Mouse (Mus musculus) midbrain, embryonic 15.5 days (tissue): ENCODE data around the gene Igsf21. TPM values are rescaled to one million over a fixed set of nuclear protein-coding genes. Genes with fewer than 3 reads are reported as not detected.
A peak's percentile ranks its signal among the peaks of the same experiment; 100 is the strongest.

ENCODE experiments used
- ATAC-seq: fragments of 200-750 bp; cut with Nextera tagmentation; replicated peaks from 2 replicates; pipeline ENCODE4 v1.8.0; 2017; ENCODE audit warnings: moderate TSS enrichment
- H3K27ac ChIP-seq: fragments of 300-500 bp; sonication (generic); 2 replicates; pipeline ENCODE4 v1.5.1; 2015; ENCODE audit warnings: mild to moderate bottlenecking, inconsistent platforms
- H3K27me3 ChIP-seq: fragments of 300-500 bp; sonication (generic); replicated peaks from 2 replicates; pipeline ENCODE4 v1.6.1; 2015; ENCODE audit warnings: inconsistent platforms
- H3K36me3 ChIP-seq: fragments of 300-500 bp; sonication (generic); replicated peaks from 2 replicates; pipeline ENCODE4 v1.6.1; 2015; ENCODE audit warnings: inconsistent platforms
- H3K4me1 ChIP-seq: fragments of 300-500 bp; sonication (generic); 2 replicates; pipeline ENCODE4 v1.6.1; 2015; ENCODE audit warnings: inconsistent platforms
- H3K4me2 ChIP-seq: fragments of 300-500 bp; sonication (generic); 2 replicates; pipeline ENCODE4 v1.6.1; 2015; ENCODE audit warnings: inconsistent platforms, mild to moderate bottlenecking, moderate library complexity
- H3K4me3 ChIP-seq: fragments of 300-500 bp; sonication (generic); 2 replicates; pipeline ENCODE4 v1.5.1; 2015; ENCODE audit warnings: mild to moderate bottlenecking, inconsistent platforms
- H3K9ac ChIP-seq: fragments of 300-500 bp; sonication (generic); 2 replicates; pipeline ENCODE4 v1.6.1; 2015; ENCODE audit warnings: mild to moderate bottlenecking, inconsistent platforms
- H3K9me3 ChIP-seq: fragments of 300-500 bp; sonication (generic); 2 replicates; pipeline ENCODE4 v1.6.1; 2016; ENCODE audit warnings: inconsistent platforms
- WGBS: fragments of 180-500 bp; shearing (Covaris S2); methylation state at CpG from one replicate; pipeline ENCODE4 v1.1.7; 2015; ENCODE audit warnings: mixed read lengths; 5-methylcytosine and 5-hydroxymethylcytosine counted together
- polyA plus RNA-seq: library from polyadenylated mRNA; unstranded; fragments of >200 nt; fragmentation: Nextera tagmentation; extraction: Ambion mirVana; gene quantifications from 2 replicates; pipeline ENCODE4 v1.2.1, GENCODE M21; 2015

Gene Igsf21
- polyA plus RNA-seq, 1 experiment from 2014 or later: 96.3 TPM

- Histone ChIP-seq H3K27me3 (no peaks in the 10 kb centered on the region), H3K27ac (no peak overlapping the region), H3K9ac (no peak overlapping the region), H3K4me2 (no peak overlapping the region), H3K4me3 (no peak overlapping the region), H3K4me1 (peaks cover 19% of the 10 kb centered on the region), H3K9me3 (no peaks in the 10 kb centered on the region), H3K36me3 (no peaks in the 10 kb centered on the region)
- ATAC-seq: no peak
- WGBS: 62% methylated on average over 12 of the region's 12 CpGs
Measured at GRCm38 (mm10) chr4:140205811-140206231, 40.8 kb downstream of the Igsf21 start.

GRCm38 (mm10) chr4:140204775-140205174 lies 41.8 kb downstream of the Igsf21 start:
- H3K36me3 ChIP-seq: no peaks in the 10 kb centered on the region
- ATAC-seq: no peak
- H3K9ac ChIP-seq: no peak overlapping the region
- H3K9me3 ChIP-seq: no peaks in the 10 kb centered on the region
- peaks cover 9% of the 10 kb centered on the region for H3K4me1 ChIP-seq
- no peak overlapping the region for H3K27ac ChIP-seq
- H3K4me3 ChIP-seq: no peak overlapping the region
- WGBS: 76% methylated on average over 10 of the region's 10 CpGs
- H3K27me3 ChIP-seq: no peaks in the 10 kb centered on the region
- H3K4me2 ChIP-seq: no peak overlapping the region

GRCm38 (mm10) chr4:140203696-140204272 lies 42.8 kb downstream of the Igsf21 start:
- Histone ChIP-seq H3K4me3 (no peak overlapping the region), H3K9ac (no peak overlapping the region), H3K4me2 (no peak overlapping the region), H3K27me3 (no peaks in the 10 kb centered on the region), H3K27ac (no peak overlapping the region), H3K9me3 (no peaks in the 10 kb centered on the region), H3K4me1 (peaks cover 8% of the 10 kb centered on the region), H3K36me3 (no peaks in the 10 kb centered on the region)
- 80% methylated on average over 12 of the region's 12 CpGs for WGBS
- ATAC-seq: 0 out of 2 replicates have a peak, but pooled peaks have one; percentile 21

GRCm38 (mm10) chr4:140202196-140202595 lies 44.4 kb downstream of the Igsf21 start:
- WGBS: 45% methylated on average over 6 of the region's 6 CpGs
- Histone ChIP-seq H3K9ac (no peak overlapping the region), H3K27me3 (no peaks in the 10 kb centered on the region), H3K4me3 (no peak overlapping the region), H3K4me2 (no peak overlapping the region), H3K36me3 (no peaks in the 10 kb centered on the region), H3K4me1 (peaks cover 9% of the 10 kb centered on the region), H3K27ac (no peak overlapping the region), H3K9me3 (no peaks in the 10 kb centered on the region)
- ATAC-seq: no peak

- Histone ChIP-seq H3K4me3 (no peak overlapping the region), H3K9me3 (no peaks in the 10 kb centered on the region), H3K4me1 (peaks cover 10% of the 10 kb centered on the region), H3K27me3 (no peaks in the 10 kb centered on the region), H3K4me2 (no peak overlapping the region), H3K36me3 (no peaks in the 10 kb centered on the region), H3K9ac (no peak overlapping the region), H3K27ac (no peak overlapping the region)
- 75% methylated on average over 14 of the region's 14 CpGs for whole genome bisulfite sequencing
- no peak for ATAC-seq
Measured at GRCm38 (mm10) chr4:140200296-140200695, 46.3 kb downstream of the Igsf21 start.

DNA sequence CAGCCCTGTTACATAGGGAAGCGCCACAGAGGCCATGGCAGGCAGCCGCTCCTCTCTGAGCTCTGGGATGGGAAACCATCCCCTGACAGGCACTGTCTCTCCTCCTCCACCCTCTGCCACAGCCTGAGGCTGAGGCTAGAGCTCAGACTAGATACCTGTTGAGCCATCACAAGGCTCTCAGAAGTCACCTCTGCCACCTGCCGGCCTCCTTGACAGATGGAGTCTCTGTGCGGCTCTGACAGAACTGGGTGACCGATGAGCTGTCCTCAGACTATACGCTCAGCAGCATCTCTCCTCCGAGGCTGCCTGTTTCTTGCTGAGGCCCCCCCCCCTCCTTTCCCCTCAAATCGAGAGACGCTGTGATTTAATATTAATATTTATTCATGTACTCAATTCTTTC lies 49.9 kb downstream of the Igsf21 start:
- WGBS: 49% methylated on average over 9 of the region's 9 CpGs
- Histone ChIP-seq H3K9me3 (no peaks in the 10 kb centered on the region), H3K4me1 (peaks cover 16% of the 10 kb centered on the region), H3K27ac (peak overlapping the region; percentile 53; the same call in 1 of the 2 replicates), H3K4me3 (no peak overlapping the region), H3K36me3 (no peaks in the 10 kb centered on the region), H3K4me2 (no peak overlapping the region), H3K9ac (no peak overlapping the region), H3K27me3 (no peaks in the 10 kb centered on the region)
- ATAC-seq: peak; percentile 41; the same call in 1 of the 2 replicates

- Histone ChIP-seq H3K27me3 (no peaks in the 10 kb centered on the region), H3K36me3 (no peaks in the 10 kb centered on the region), H3K4me1 (peaks cover 35% of the 10 kb centered on the region), H3K4me2 (no peak overlapping the region), H3K4me3 (no peak overlapping the region), H3K9me3 (no peaks in the 10 kb centered on the region), H3K27ac (peak overlapping the region; percentile 21; the same call in 1 of the 2 replicates), H3K9ac (no peak overlapping the region)
- no peak for ATAC-seq
- WGBS: 61% methylated on average over 18 of the region's 18 CpGs
Measured at GRCm38 (mm10) chr4:140192276-140193002, 54.1 kb downstream of the Igsf21 start.

DNA sequence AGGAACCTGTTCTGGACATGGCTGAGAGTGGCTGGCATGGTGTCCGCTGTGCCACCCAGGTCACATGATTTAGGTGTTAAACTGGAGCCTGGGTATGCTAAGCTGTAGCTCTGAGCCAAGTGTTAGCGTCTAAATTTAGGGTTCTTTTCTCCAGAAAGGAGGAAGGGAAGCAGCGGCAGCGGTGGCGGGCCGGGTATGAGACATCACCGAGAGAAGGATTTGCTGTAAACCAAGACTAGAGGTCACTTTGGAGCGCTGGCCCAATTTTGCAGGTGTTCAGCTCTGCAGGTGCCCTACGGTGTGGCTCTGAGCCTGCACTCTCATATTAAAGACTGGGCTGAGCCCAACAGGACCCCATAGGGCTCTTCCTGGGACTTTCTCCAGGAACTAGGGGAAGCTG lies 57.0 kb downstream of the Igsf21 start:
- 86% methylated on average over 9 of the region's 9 CpGs for WGBS
- Histone ChIP-seq H3K27me3 (no peaks in the 10 kb centered on the region), H3K4me2 (no peak overlapping the region), H3K9ac (no peak overlapping the region), H3K4me1 (peaks cover 52% of the 10 kb centered on the region), H3K9me3 (no peaks in the 10 kb centered on the region), H3K36me3 (no peaks in the 10 kb centered on the region), H3K4me3 (no peak overlapping the region), H3K27ac (no peak overlapping the region)
- no peak for ATAC-seq

GRCm38 (mm10) chr4:140188626-140189025 lies 58.0 kb downstream of the Igsf21 start:
- Histone ChIP-seq H3K9me3 (no peaks in the 10 kb centered on the region), H3K9ac (no peak overlapping the region), H3K4me3 (no peak overlapping the region), H3K36me3 (no peaks in the 10 kb centered on the region), H3K4me1 (peaks cover 52% of the 10 kb centered on the region), H3K27me3 (no peaks in the 10 kb centered on the region), H3K27ac (0 out of 2 replicates have a peak overlapping the region, but pooled peaks have one; percentile 46), H3K4me2 (no peak overlapping the region)
- ATAC-seq: no peak
- WGBS: 74% methylated on average over 7 of the region's 7 CpGs

GRCm38 (mm10) chr4:140187404-140188145 lies 59.0 kb downstream of the Igsf21 start:
- no peak overlapping the region for H3K4me2 ChIP-seq
- ATAC-seq: peak; percentile 32; the same call in 1 of the 2 replicates
- peak overlapping the region; percentile 57 for H3K27ac ChIP-seq
- no peaks in the 10 kb centered on the region for H3K36me3 ChIP-seq
- H3K9ac ChIP-seq: no peak overlapping the region
- H3K9me3 ChIP-seq: no peaks in the 10 kb centered on the region
- 43% methylated on average over 8 of the region's 8 CpGs for WGBS
- H3K27me3 ChIP-seq: no peaks in the 10 kb centered on the region
- H3K4me3 ChIP-seq: no peak overlapping the region
- H3K4me1 ChIP-seq: peaks cover 48% of the 10 kb centered on the region

DNA sequence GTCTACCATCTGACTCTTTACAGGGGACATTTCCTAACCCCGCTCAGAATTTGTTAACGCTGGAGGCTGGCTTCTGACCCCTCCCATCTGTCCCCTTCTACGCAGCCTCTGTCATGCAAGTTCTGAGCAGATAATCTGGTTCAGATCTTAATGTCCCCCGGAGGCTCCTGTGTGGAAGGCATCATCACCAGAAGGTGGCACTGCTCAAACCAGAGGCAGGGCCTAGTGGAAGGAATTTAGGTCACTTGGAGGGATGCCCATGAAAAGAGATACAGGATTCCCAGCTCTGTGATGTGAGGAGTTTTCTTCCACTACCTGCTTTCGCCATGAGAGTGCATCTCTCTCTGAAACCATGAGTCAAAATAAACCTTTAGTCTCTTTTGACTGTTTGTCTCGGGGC lies 67.0 kb downstream of the Igsf21 start:
- Histone ChIP-seq H3K4me2 (no peak overlapping the region), H3K4me1 (peaks cover 3% of the 10 kb centered on the region; the same call in 1 of the 2 replicates), H3K27ac (no peak overlapping the region), H3K27me3 (no peaks in the 10 kb centered on the region), H3K36me3 (no peaks in the 10 kb centered on the region), H3K9ac (no peak overlapping the region), H3K4me3 (no peak overlapping the region), H3K9me3 (no peaks in the 10 kb centered on the region)
- WGBS: 59% methylated on average over 6 of the region's 6 CpGs
- ATAC-seq: no peak

DNA sequence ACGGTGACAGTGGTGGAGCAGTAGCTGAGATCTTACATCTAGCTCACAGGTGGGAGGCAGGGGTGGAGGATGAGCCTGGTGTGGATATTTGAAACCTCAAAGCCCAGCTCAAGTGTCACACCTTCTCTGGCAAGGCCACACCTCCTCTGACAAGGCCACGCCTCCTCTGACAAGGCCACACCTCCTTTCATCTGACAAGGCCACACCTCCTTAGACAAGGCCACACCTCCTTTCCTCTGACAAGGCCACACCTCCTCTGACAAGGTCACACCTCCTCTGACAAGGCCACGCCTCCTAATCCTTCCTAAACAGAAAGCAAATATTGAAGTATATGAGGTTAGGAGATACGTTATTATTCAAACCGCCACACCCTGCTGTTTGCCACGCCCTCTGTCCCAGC lies 69.5 kb downstream of the Igsf21 start:
- H3K9me3 ChIP-seq: no peaks in the 10 kb centered on the region
- H3K36me3 ChIP-seq: no peaks in the 10 kb centered on the region
- no peak overlapping the region for H3K27ac ChIP-seq
- no peak overlapping the region for H3K4me2 ChIP-seq
- peaks cover 17% of the 10 kb centered on the region for H3K4me1 ChIP-seq
- no peaks in the 10 kb centered on the region for H3K27me3 ChIP-seq
- H3K4me3 ChIP-seq: no peak overlapping the region
- no peak for ATAC-seq
- 88% methylated on average over 6 of the region's 6 CpGs for WGBS
- no peak overlapping the region for H3K9ac ChIP-seq
